Mouse (Mus musculus): ENCODE measurements at regions not wholly inside any gene's neighbourhood (a gene's known extent, or its start where the extent isn't known, plus 50 kb on each side); places are given as distances from the start of the nearest gene placed in this dataset.

GRCm38 (mm10) chr16:29738075-29738474 lies 158.9 kb downstream of the Opa1 start:
- Histone ChIP-seq H3K4me1 (ENCODE audit: insufficient read depth, low read length) (peaks cover 26% of the 10 kb centered on the region), H3K4me2 (replicated peaks; ENCODE audit: low read depth, low read length) (no peak overlapping the region), H3K9me3 (ENCODE audit: low read length) (no peaks in the 10 kb centered on the region), H3K27me3 (ENCODE audit: insufficient read depth, low read length) (peaks cover 11% of the 10 kb centered on the region), H3K9ac (replicated peaks; ENCODE audit: low read length) (no peak overlapping the region), H3K27ac (ENCODE audit: low read length) (no peak overlapping the region), H3K36me3 (ENCODE audit: insufficient read depth, low read length) (no peaks in the 10 kb centered on the region), H3K4me3 (ENCODE audit: low read length) (no peak overlapping the region)
- 91% methylated on average over 9 of the region's 9 CpGs for WGBS
- no peak for ATAC-seq (ENCODE audit: low FRiP score, low TSS enrichment)

DNA sequence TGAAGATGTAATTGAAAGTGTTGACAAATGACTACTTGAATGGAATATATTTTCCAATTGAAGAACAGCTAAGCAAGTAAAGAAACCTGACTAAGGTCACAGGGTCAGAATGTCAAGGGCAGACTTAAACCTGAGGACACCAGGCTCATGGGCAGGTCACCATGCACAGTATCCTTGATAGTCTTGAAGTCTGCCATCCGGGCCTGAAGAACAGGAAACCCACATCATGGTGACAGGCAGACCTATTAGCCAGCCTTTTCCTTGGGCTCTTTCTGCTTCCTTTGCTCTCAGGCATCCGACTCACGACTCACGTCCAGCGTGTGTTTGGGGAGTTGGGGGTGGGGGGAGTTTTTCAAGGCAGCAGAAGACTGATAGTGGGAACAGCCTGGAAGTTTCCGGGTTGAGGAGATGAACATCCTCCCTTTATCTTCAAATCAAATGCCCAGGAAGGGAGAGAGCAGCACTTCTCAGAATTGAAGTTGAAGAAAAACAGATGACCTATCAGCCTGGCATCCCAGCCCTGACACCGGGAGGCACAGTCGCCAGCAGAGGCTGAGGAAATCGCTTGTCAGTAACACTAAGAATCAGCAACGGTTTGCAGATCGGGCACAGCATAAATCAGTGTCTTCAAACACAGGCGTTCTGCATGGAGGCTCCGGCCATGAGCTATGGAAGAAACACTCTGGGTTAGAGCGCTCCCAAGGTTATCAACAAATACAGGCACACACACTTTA lies 163.5 kb downstream of the Opa1 start:
- no peaks in the 10 kb centered on the region for H3K9me3 ChIP-seq (ENCODE audit: low read length)
- H3K4me1 ChIP-seq (ENCODE audit: insufficient read depth, low read length): peaks cover 11% of the 10 kb centered on the region
- H3K27me3 ChIP-seq (ENCODE audit: insufficient read depth, low read length): peaks cover 4% of the 10 kb centered on the region; the same call in 1 of the 2 replicates
- H3K27ac ChIP-seq (ENCODE audit: low read length): no peak overlapping the region
- WGBS: 7% methylated on average over 14 of the region's 14 CpGs
- peak; percentile 46; the same call in 1 of the 2 replicates for ATAC-seq (ENCODE audit: low FRiP score, low TSS enrichment)
- H3K36me3 ChIP-seq (ENCODE audit: insufficient read depth, low read length): no peaks in the 10 kb centered on the region
- no peak overlapping the region for H3K4me3 ChIP-seq (ENCODE audit: low read length)
- H3K4me2 ChIP-seq (replicated peaks; ENCODE audit: low read depth, low read length): peak overlapping the region; percentile 2; the same call in 1 of the 2 replicates
- no peak overlapping the region for H3K9ac ChIP-seq (replicated peaks; ENCODE audit: low read length)

DNA sequence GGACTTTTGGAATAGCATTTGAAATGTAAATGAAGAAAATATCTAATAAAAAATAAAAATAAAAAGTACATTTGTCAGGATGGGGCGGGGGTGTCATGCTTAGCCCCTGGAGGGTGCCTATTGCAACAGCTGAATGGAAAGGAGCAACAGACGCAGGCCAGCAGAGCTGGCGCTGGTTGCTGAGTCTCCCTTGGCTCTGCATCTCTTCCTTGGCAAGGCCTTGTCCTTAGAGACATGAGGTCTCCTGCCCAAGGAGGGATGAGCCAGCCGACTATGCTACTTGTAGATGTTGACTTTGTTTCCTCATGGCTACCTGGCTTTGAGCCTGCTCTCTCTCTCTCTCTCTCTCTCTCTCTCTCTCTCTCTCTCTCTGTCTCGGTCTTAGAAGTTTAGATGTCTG lies 166.4 kb downstream of the Opa1 start:
- Histone ChIP-seq H3K27ac (ENCODE audit: low read length) (no peak overlapping the region), H3K4me3 (ENCODE audit: low read length) (no peak overlapping the region), H3K36me3 (ENCODE audit: insufficient read depth, low read length) (no peaks in the 10 kb centered on the region), H3K9ac (replicated peaks; ENCODE audit: low read length) (no peak overlapping the region), H3K4me1 (ENCODE audit: insufficient read depth, low read length) (peaks cover 11% of the 10 kb centered on the region), H3K4me2 (replicated peaks; ENCODE audit: low read depth, low read length) (no peak overlapping the region), H3K9me3 (ENCODE audit: low read length) (no peaks in the 10 kb centered on the region), H3K27me3 (ENCODE audit: insufficient read depth, low read length) (peaks cover 6% of the 10 kb centered on the region; the same call in 1 of the 2 replicates)
- WGBS: 87% methylated on average over 5 of the region's 5 CpGs
- ATAC-seq (ENCODE audit: low FRiP score, low TSS enrichment): no peak

DNA sequence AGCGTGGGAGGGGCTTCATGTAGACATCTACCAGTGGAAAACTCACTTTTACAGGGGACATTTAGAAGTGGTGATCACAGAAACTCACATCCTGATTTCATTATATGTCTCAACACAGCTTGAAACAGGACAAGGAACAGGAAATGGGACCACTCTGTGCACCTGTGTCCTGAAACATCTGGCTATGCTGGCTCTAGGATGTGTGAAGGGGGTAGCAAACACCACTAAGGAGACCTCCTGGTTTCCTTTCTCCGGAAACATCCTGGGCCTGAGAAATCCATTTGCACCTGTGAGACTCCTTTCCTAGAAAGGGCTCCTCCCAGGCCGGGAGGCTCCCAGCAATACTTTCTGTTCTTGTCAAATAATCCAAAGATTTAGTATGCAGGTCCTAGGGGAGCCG lies 167.1 kb downstream of the Opa1 start:
- H3K27ac ChIP-seq (ENCODE audit: low read length): no peak overlapping the region
- 68% methylated on average over 4 of the region's 4 CpGs for WGBS
- H3K9ac ChIP-seq (replicated peaks; ENCODE audit: low read length): no peak overlapping the region
- peaks cover 11% of the 10 kb centered on the region for H3K4me1 ChIP-seq (ENCODE audit: insufficient read depth, low read length)
- no peak overlapping the region for H3K4me2 ChIP-seq (replicated peaks; ENCODE audit: low read depth, low read length)
- no peak overlapping the region for H3K4me3 ChIP-seq (ENCODE audit: low read length)
- 0 out of 2 replicates have a peak, but pooled peaks cover 3% of the 10 kb centered on the region for H3K27me3 ChIP-seq (ENCODE audit: insufficient read depth, low read length)
- no peaks in the 10 kb centered on the region for H3K9me3 ChIP-seq (ENCODE audit: low read length)
- ATAC-seq (ENCODE audit: low FRiP score, low TSS enrichment): no peak
- no peaks in the 10 kb centered on the region for H3K36me3 ChIP-seq (ENCODE audit: insufficient read depth, low read length)

GRCm38 (mm10) chr16:29749167-29749566 lies 170.0 kb downstream of the Opa1 start:
- no peak overlapping the region for H3K4me3 ChIP-seq (ENCODE audit: low read length)
- no peak overlapping the region for H3K4me2 ChIP-seq (replicated peaks; ENCODE audit: low read depth, low read length)
- no peaks in the 10 kb centered on the region for H3K9me3 ChIP-seq (ENCODE audit: low read length)
- no peak; the same call in 1 of the 2 replicates for ATAC-seq (ENCODE audit: low FRiP score, low TSS enrichment)
- H3K9ac ChIP-seq (replicated peaks; ENCODE audit: low read length): no peak overlapping the region
- no peak overlapping the region for H3K27ac ChIP-seq (ENCODE audit: low read length)
- H3K4me1 ChIP-seq (ENCODE audit: insufficient read depth, low read length): no peaks in the 10 kb centered on the region
- 0 out of 2 replicates have a peak, but pooled peaks cover 6% of the 10 kb centered on the region for H3K27me3 ChIP-seq (ENCODE audit: insufficient read depth, low read length)
- no peaks in the 10 kb centered on the region for H3K36me3 ChIP-seq (ENCODE audit: insufficient read depth, low read length)
- WGBS: 23% methylated on average over 5 of the region's 5 CpGs

DNA sequence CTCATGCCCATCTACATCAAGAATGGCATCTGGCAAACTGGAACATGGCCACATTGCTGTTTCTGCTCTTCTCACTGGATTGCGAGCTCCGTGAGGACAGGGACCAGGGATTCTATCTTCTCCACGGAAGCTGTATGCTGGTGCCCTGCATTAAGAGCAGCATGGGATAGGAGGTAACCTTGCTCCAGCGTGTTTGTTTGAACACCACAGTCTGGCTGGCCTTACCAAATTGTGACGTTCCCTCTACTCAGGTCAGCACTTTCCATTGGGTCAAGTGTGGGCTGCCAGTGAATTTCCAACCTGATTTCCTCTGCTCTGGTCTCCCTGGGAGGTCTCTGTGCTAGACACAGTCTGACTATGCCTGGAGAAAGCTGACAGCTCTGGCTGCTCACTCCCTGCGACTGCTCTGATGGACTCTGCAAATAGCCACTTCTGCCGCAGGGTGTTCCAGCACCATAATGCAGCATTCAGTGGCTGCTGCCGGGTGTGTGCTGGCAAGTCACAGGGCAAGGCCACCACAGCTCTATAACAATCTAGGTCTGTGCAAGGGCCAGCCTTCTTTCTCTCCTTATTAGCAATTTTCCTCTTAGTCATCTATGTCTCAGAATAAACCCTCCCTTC lies 175.6 kb downstream of the Opa1 start:
- Histone ChIP-seq H3K36me3 (ENCODE audit: insufficient read depth, low read length) (no peaks in the 10 kb centered on the region), H3K27me3 (ENCODE audit: insufficient read depth, low read length) (0 out of 2 replicates have a peak, but pooled peaks cover 6% of the 10 kb centered on the region), H3K4me1 (ENCODE audit: insufficient read depth, low read length) (peaks cover 23% of the 10 kb centered on the region), H3K9me3 (ENCODE audit: low read length) (no peaks in the 10 kb centered on the region), H3K4me3 (ENCODE audit: low read length) (no peak overlapping the region), H3K27ac (ENCODE audit: low read length) (peak overlapping the region; percentile 7; the same call in 1 of the 2 replicates), H3K9ac (replicated peaks; ENCODE audit: low read length) (no peak overlapping the region), H3K4me2 (replicated peaks; ENCODE audit: low read depth, low read length) (no peak overlapping the region)
- peak; percentile 21; the same call in 1 of the 2 replicates for ATAC-seq (ENCODE audit: low FRiP score, low TSS enrichment)
- 52% methylated on average over 8 of the region's 8 CpGs for WGBS

- no peak overlapping the region for H3K4me3 ChIP-seq (ENCODE audit: low read length)
- no peak overlapping the region for H3K9ac ChIP-seq (replicated peaks; ENCODE audit: low read length)
- 65% methylated on average over 3 of the region's 3 CpGs for WGBS
- H3K36me3 ChIP-seq (ENCODE audit: insufficient read depth, low read length): no peaks in the 10 kb centered on the region
- H3K27ac ChIP-seq (ENCODE audit: low read length): no peak overlapping the region
- ATAC-seq (ENCODE audit: low FRiP score, low TSS enrichment): no peak
- H3K27me3 ChIP-seq (ENCODE audit: insufficient read depth, low read length): peaks cover 3% of the 10 kb centered on the region; the same call in 1 of the 2 replicates
- H3K4me2 ChIP-seq (replicated peaks; ENCODE audit: low read depth, low read length): no peak overlapping the region
- no peaks in the 10 kb centered on the region for H3K9me3 ChIP-seq (ENCODE audit: low read length)
- H3K4me1 ChIP-seq (ENCODE audit: insufficient read depth, low read length): peaks cover 41% of the 10 kb centered on the region
Observed at GRCm38 (mm10) chr16:29758246-29758645, 179.1 kb downstream of the Opa1 start.

DNA sequence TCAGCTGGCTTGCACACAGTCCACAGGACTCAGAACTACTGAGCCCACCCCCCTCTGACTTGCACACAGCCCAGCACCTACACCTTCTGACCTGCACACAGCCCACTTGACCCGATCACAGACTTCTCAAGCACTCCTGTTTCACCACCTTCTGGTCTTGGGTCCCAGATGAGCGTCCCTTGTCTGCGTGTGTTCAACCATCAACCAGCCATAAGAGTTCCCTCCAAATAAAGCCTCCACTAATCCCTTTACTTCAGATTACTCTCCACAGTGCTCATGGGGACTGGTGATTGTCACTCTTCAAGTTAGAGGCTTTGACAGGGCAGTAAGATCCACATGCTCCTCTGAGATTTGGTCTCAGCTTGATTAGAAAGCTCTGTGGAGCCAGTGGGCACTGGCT lies 180.3 kb downstream of the Opa1 start:
- no peak overlapping the region for H3K4me2 ChIP-seq (replicated peaks; ENCODE audit: low read depth, low read length)
- no peaks in the 10 kb centered on the region; the same call in 1 of the 2 replicates for H3K27me3 ChIP-seq (ENCODE audit: insufficient read depth, low read length)
- no peaks in the 10 kb centered on the region for H3K36me3 ChIP-seq (ENCODE audit: insufficient read depth, low read length)
- no peaks in the 10 kb centered on the region for H3K9me3 ChIP-seq (ENCODE audit: low read length)
- H3K9ac ChIP-seq (replicated peaks; ENCODE audit: low read length): no peak overlapping the region
- WGBS: 90% methylated on average over 3 of the region's 3 CpGs
- peaks cover 39% of the 10 kb centered on the region for H3K4me1 ChIP-seq (ENCODE audit: insufficient read depth, low read length)
- no peak for ATAC-seq (ENCODE audit: low FRiP score, low TSS enrichment)
- no peak overlapping the region for H3K4me3 ChIP-seq (ENCODE audit: low read length)
- no peak overlapping the region for H3K27ac ChIP-seq (ENCODE audit: low read length)

- H3K27ac ChIP-seq (ENCODE audit: low read length): no peak overlapping the region
- H3K4me3 ChIP-seq (ENCODE audit: low read length): no peak overlapping the region
- no peak overlapping the region for H3K4me2 ChIP-seq (replicated peaks; ENCODE audit: low read depth, low read length)
Observed at GRCm38 (mm10) chr16:29760627-29761026, 181.5 kb downstream of the Opa1 start.

GRCm38 (mm10) chr16:29761779-29762277 lies 182.7 kb downstream of the Opa1 start:
- Histone ChIP-seq H3K27me3 (ENCODE audit: insufficient read depth, low read length) (no peaks in the 10 kb centered on the region; the same call in 1 of the 2 replicates), H3K4me2 (replicated peaks; ENCODE audit: low read depth, low read length) (no peak overlapping the region; the same call in 1 of the 2 replicates), H3K9ac (replicated peaks; ENCODE audit: low read length) (no peak overlapping the region), H3K36me3 (ENCODE audit: insufficient read depth, low read length) (no peaks in the 10 kb centered on the region), H3K4me3 (ENCODE audit: low read length) (no peak overlapping the region), H3K27ac (ENCODE audit: low read length) (peak overlapping the region; percentile 16; the same call in 1 of the 2 replicates), H3K4me1 (ENCODE audit: insufficient read depth, low read length) (peaks cover 35% of the 10 kb centered on the region), H3K9me3 (ENCODE audit: low read length) (peaks cover 7% of the 10 kb centered on the region)
- WGBS: 18% methylated on average over 6 of the region's 6 CpGs
- peak; percentile 83 for ATAC-seq (ENCODE audit: low FRiP score, low TSS enrichment)

More at GRCm38 (mm10) chr16:29760627-29761026, 181.5 kb downstream of the Opa1 start:
- no peak overlapping the region for H3K9ac ChIP-seq (replicated peaks; ENCODE audit: low read length)
- WGBS: 95% methylated on average over 4 of the region's 4 CpGs
- H3K36me3 ChIP-seq (ENCODE audit: insufficient read depth, low read length): no peaks in the 10 kb centered on the region
- H3K27me3 ChIP-seq (ENCODE audit: insufficient read depth, low read length): no peaks in the 10 kb centered on the region; the same call in 1 of the 2 replicates
- H3K9me3 ChIP-seq (ENCODE audit: low read length): no peaks in the 10 kb centered on the region
- H3K4me1 ChIP-seq (ENCODE audit: insufficient read depth, low read length): peaks cover 35% of the 10 kb centered on the region
- ATAC-seq (ENCODE audit: low FRiP score, low TSS enrichment): no peak
